Mouse (Mus musculus): ENCODE measurements around the gene Rnf123. TPM values are rescaled to one million over a fixed set of nuclear protein-coding genes. Genes with fewer than 3 reads are reported as not detected.

Gene Rnf123
- polyA plus RNA-seq, 1 experiment from 2014 or later = 25.5 TPM

DNA sequence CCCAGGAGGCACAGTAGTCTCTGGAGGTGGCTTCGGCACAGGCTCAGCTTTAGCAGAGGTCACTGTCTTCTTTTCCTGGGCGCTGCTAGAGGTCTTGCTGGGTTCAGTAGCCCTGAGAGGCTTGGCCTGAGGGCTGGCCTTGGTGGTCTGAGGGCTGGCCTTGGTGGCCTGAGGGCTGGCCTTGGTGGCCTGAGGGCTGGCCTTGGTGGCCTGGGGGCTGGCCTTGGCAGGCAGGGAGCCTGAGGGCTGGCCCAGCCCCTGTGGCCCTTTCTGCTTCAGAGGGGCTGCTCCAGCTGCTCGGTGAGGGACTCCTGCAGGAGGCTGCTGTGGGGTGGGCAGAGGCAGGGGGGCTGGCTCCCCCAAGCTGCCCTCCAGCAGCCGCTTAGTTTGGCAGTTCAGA lies 34.0 kb upstream of the Rnf123 start:
- peaks cover 17% of the 10 kb centered on the region for H3K4me1 ChIP-seq
- no peak; the same call in 1 of the 2 replicates for ATAC-seq (ENCODE audit: insufficient number of reproducible peaks, low FRiP score, low TSS enrichment, low read depth)
- no peaks in the 10 kb centered on the region for H3K9me3 ChIP-seq
- no peak overlapping the region for H3K4me2 ChIP-seq
- WGBS = 59% methylated on average over 4 of the region's 4 CpGs
- H3K27me3 ChIP-seq = peaks cover 19% of the 10 kb centered on the region
- no peak overlapping the region for H3K9ac ChIP-seq
- H3K4me3 ChIP-seq = no peak overlapping the region
- H3K27ac ChIP-seq = peak overlapping the region; percentile 65; the same call in 1 of the 2 replicates
- H3K36me3 ChIP-seq = no peaks in the 10 kb centered on the region

DNA sequence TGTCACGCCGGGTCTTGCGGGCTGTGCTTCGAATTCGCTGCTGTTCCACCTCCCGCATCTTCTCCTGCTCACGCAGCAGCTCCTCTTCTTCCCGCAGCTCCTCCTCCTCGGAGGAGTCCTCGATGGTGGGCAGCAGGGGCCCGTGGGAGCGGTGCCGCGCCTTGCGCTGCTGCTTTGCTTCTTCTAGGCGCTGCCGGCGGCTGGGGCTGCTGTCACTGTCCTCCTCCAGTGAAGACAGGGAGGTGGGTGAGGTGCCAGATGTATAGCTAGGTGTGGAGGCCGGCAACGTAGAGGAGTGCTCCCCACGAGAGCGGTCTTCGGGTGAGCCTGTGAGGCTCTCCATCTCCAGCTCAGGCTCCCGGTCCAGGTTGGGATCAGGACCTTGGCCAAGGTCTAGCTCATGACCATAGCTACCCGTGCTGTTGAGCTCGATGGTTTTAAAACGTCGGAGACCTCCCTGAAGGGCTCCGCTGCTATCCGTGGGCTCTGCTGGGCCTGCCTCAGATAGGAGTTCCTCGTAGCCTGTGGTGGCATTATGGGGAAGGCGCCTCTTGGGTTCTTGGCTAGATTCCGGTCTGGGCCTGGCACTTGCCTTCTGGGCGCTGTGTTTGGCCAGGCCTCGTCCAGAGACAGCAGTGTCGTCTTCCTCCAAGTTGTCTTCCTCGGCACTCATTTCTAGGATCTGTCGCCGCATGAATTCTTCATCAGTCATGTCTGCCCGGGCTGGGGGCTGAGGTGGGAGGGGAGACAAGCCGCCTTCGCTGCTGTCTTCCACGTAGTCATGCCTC lies 32.3 kb upstream of the Rnf123 start:
- Histone ChIP-seq H3K27ac (no peak overlapping the region), H3K4me1 (peaks cover 28% of the 10 kb centered on the region), H3K4me2 (no peak overlapping the region), H3K9me3 (no peaks in the 10 kb centered on the region), H3K36me3 (no peaks in the 10 kb centered on the region), H3K27me3 (peaks cover 19% of the 10 kb centered on the region), H3K9ac (no peak overlapping the region), H3K4me3 (no peak overlapping the region)
- no peak for ATAC-seq (ENCODE audit: insufficient number of reproducible peaks, low FRiP score, low TSS enrichment, low read depth)
- 68% methylated on average over 43 of the region's 43 CpGs for WGBS

DNA sequence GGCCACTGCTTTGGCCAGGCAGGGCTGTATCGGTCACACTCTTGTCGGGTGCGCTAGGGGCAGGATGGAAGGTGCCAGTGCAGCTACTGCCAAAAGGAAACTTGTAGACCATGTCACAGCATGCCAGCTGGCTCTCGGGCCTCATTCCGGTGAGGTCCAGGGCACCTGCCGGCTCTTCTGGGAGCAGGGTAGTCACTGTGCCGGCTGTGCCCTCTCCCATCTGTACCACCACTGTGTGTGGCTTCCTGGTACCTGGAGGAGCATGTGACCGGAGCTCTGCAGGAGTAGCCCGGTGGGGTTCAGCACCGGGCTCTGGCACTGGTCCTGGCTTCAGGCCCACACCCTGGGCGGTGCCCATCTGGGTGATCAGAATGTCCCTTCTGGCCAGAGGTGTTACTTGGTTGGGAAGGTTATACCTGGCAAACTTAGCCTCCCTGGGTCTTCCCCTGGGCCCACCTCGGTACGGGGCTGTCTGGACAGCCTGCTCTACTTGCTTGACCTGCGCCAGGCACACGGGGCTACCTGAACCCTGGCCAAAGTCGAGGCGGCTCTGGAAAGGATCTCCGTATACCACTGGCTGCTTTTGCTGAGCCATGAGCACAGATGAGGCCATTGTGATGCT lies 29.7 kb upstream of the Rnf123 start:
- Histone ChIP-seq H3K4me1 (peaks cover 20% of the 10 kb centered on the region), H3K9me3 (no peaks in the 10 kb centered on the region), H3K4me2 (no peak overlapping the region), H3K36me3 (no peaks in the 10 kb centered on the region), H3K27ac (no peak overlapping the region), H3K4me3 (no peak overlapping the region), H3K9ac (no peak overlapping the region), H3K27me3 (peaks cover 19% of the 10 kb centered on the region)
- no peak for ATAC-seq (ENCODE audit: insufficient number of reproducible peaks, low FRiP score, low TSS enrichment, low read depth)
- 92% methylated on average over 18 of the region's 18 CpGs for WGBS

DNA sequence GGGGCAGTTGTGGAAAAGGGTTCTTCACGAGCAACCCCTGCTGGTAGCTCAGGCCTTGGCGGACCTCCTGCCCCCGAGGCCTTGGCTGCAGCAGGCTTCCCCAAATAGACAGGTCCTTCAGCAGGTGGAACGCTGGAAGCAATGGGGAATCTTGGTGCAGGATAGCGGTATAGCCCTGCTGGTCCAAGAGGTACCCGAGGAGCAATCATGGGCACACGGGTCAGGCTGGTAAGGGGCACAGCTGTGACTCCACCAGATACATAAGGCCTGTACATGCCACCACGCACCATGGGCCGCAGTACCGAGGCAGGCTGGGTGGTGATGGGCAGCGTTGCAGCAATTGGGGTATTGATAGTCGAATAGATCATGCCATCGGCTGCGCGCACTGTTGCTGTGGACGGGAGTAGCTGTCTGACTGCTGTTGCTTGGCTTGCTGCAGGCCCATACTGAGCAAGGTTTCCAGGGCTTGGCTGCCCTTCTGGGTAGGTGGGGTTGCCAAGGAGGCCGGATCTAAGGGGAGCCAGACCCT lies 28.5 kb upstream of the Rnf123 start:
- peaks cover 22% of the 10 kb centered on the region for H3K4me1 ChIP-seq
- no peaks in the 10 kb centered on the region for H3K9me3 ChIP-seq
- no peak for ATAC-seq (ENCODE audit: insufficient number of reproducible peaks, low FRiP score, low TSS enrichment, low read depth)
- H3K36me3 ChIP-seq = no peaks in the 10 kb centered on the region
- peak overlapping the region; percentile 30 for H3K4me3 ChIP-seq
- 0 out of 2 replicates have a peak overlapping the region, but pooled peaks have one; percentile 8 for H3K27ac ChIP-seq
- peak overlapping the region; percentile 60 for H3K4me2 ChIP-seq
- peak overlapping the region; percentile 23; the same call in 1 of the 2 replicates for H3K9ac ChIP-seq
- 72% methylated on average over 17 of the region's 17 CpGs for WGBS
- peaks cover 19% of the 10 kb centered on the region for H3K27me3 ChIP-seq

DNA sequence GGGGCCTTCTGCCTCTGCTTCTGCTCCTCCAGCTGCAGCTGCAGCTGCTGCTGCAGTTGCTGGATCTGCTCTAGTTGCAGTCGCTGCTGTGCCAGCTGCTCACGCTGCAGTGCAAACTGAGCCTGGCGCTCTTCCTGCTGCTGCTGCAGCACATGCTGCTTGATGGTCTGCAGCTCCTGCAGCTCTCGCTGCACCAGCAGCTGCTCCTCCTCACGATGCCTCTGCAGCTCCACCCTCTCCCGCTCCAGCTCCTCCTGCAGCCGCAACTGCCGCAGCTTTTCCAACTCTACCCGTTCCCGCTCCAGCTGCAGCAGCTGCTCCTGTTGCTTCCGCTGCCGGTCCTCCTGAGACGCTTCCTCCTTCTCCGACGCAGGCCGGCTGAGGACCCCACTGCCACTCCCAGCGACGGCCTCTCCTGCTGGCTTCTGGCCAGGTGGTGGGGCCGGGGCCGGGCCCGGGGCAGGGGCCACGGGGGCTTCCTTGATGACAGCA lies 28.0 kb upstream of the Rnf123 start:
- no peak for ATAC-seq (ENCODE audit: insufficient number of reproducible peaks, low FRiP score, low TSS enrichment, low read depth)
- peaks cover 22% of the 10 kb centered on the region for H3K4me1 ChIP-seq
- peak overlapping the region; percentile 30 for H3K4me3 ChIP-seq
- H3K27me3 ChIP-seq = peaks cover 19% of the 10 kb centered on the region
- 10% methylated on average over 22 of the region's 22 CpGs for WGBS
- H3K9ac ChIP-seq = peak overlapping the region; percentile 23
- H3K9me3 ChIP-seq = no peaks in the 10 kb centered on the region
- 0 out of 2 replicates have a peak overlapping the region, but pooled peaks have one; percentile 8 for H3K27ac ChIP-seq
- no peaks in the 10 kb centered on the region for H3K36me3 ChIP-seq
- peak overlapping the region; percentile 60 for H3K4me2 ChIP-seq

DNA sequence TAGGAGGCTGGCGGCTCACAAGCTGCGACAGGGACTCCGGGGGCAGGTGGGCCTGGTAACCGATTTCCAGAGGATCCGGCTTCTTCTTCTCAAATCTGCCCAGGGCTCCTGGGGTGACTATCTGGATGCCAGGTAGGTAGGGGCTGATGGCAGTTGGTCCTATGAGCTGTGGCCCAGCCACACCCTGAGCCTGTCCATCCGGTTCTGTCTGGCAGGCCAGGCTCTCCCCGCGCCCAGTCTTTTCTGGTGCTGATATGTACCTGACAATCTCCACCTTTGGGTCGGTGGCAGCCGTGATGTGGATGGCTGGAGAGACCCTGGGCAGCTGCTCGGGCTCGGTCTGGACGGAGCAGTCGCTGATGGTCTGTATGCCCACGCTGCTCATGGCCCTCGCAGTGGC lies 27.0 kb upstream of the Rnf123 start:
- ATAC-seq (ENCODE audit: insufficient number of reproducible peaks, low FRiP score, low TSS enrichment, low read depth) = no peak
- peaks cover 31% of the 10 kb centered on the region for H3K4me1 ChIP-seq
- H3K36me3 ChIP-seq = no peaks in the 10 kb centered on the region
- H3K4me3 ChIP-seq = no peak overlapping the region
- H3K27me3 ChIP-seq = peaks cover 12% of the 10 kb centered on the region
- 0 out of 2 replicates have a peak overlapping the region, but pooled peaks have one; percentile 60 for H3K4me2 ChIP-seq
- no peaks in the 10 kb centered on the region for H3K9me3 ChIP-seq
- WGBS = 81% methylated on average over 16 of the region's 16 CpGs
- no peak overlapping the region for H3K27ac ChIP-seq
- no peak overlapping the region for H3K9ac ChIP-seq

DNA sequence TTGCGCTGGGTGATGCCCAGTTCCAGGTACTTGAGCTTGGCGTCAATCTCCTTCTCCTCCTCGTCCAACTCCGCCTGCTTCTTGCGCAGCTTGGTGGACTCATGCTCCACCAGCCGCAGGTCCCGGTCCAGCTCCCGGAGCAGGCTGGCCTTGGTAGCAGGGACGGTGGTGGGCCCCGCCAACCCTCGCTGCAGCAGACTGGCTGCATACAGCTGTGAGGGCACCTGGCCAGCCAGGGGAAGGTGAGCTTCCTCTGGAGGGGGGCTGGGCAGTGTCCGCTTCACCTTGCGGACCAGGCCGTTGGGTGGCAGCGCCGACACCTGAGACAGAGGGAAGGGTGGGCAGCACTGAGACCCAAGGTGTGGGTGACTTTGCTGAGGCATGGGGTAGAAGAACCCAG lies 24.7 kb upstream of the Rnf123 start:
- Histone ChIP-seq H3K27me3 (no peaks in the 10 kb centered on the region), H3K9me3 (no peaks in the 10 kb centered on the region), H3K36me3 (no peaks in the 10 kb centered on the region), H3K9ac (no peak overlapping the region), H3K27ac (no peak overlapping the region), H3K4me2 (no peak overlapping the region), H3K4me1 (peaks cover 36% of the 10 kb centered on the region), H3K4me3 (no peak overlapping the region)
- no peak for ATAC-seq (ENCODE audit: insufficient number of reproducible peaks, low FRiP score, low TSS enrichment, low read depth)
- WGBS = 93% methylated on average over 16 of the region's 16 CpGs

DNA sequence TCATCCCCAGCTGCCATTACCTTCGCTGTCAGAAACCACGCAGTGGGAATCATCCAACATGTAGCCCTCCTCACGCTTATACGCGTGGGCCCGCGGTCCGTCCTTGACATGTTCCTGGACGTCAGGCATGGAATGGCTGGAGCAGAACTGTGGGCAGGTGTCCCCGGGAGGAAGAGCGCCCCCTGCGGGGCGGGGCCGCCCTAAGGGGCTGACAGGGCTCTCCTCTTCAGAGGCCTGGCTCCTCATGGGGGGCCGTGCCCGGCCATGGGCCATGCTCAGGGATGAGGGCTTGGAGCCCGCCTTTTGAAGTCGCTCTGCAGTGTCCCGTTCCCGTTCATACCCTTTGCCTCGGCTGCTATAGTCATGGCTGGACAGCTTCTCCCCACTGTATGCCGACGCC lies 22.9 kb upstream of the Rnf123 start:
- no peak overlapping the region for H3K4me2 ChIP-seq
- peaks cover 30% of the 10 kb centered on the region for H3K4me1 ChIP-seq
- no peak overlapping the region for H3K27ac ChIP-seq
- no peak overlapping the region for H3K9ac ChIP-seq
- ATAC-seq (ENCODE audit: insufficient number of reproducible peaks, low FRiP score, low TSS enrichment, low read depth) = no peak
- WGBS = 90% methylated on average over 23 of the region's 23 CpGs
- no peaks in the 10 kb centered on the region for H3K36me3 ChIP-seq
- H3K27me3 ChIP-seq = no peaks in the 10 kb centered on the region
- H3K9me3 ChIP-seq = no peaks in the 10 kb centered on the region
- no peak overlapping the region for H3K4me3 ChIP-seq

DNA sequence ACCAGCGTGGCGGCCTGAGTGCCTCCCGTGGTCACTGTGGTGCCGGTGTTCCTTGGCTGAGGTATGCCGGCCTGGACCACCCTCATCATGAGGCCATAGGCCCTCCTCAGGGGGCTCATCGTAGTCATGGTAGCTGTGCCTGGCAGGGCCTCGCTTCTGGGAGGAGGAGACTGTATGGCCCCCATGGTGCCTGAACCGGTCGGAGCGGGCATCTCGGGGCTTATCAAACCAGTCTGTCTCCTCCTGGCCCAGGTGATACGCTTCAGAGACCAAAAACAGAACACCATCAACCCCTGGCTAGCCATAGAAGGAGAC lies 22.4 kb upstream of the Rnf123 start:
- no peak overlapping the region for H3K4me3 ChIP-seq
- H3K9ac ChIP-seq = 0 out of 2 replicates have a peak overlapping the region, but pooled peaks have one; percentile 15
- no peaks in the 10 kb centered on the region for H3K9me3 ChIP-seq
- no peaks in the 10 kb centered on the region for H3K27me3 ChIP-seq
- peak overlapping the region; percentile 30; the same call in 1 of the 2 replicates for H3K4me2 ChIP-seq
- peaks cover 25% of the 10 kb centered on the region for H3K4me1 ChIP-seq
- WGBS = 71% methylated on average over 12 of the region's 12 CpGs
- H3K27ac ChIP-seq = peak overlapping the region; percentile 70
- H3K36me3 ChIP-seq = no peaks in the 10 kb centered on the region
- no peak for ATAC-seq (ENCODE audit: insufficient number of reproducible peaks, low FRiP score, low TSS enrichment, low read depth)

DNA sequence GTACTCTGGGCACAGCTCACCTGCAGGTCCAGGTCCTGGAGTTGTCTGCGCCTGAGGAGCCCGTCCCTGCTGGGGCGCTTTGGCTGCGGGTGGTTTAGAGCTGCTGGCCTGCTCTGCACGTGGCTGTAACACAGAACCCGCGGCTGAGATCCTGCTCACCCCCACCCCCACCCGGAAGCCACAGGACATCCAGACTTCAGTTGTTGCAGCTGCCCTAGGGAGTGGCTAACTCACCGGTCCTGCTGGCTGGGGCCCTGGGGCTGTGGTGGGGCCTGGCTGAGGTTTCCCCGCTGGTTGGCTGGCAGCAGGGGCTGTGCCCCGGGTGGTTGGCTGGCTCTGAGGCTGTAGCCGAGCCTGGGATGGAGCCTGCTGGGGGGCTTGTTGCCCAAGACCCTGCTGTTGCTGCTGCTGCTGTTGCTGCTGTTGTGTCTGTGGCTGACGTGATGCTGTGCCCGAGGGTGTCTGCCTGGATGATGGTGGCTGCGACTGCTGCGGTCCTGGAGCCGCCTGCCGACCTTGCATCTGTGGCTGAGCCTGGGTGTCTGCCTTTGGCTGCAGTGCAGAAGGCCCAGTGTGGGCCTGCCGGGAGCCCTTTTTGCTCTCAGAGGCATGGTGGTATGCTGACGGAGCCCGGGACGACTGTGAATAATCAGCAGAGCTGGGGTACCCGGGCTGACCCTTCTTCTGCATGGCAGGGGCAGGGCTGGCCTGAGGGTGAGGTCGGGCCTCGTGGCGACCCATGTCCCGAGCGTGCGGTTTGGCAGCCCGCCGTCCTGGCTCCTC lies 21.8 kb upstream of the Rnf123 start:
- Histone ChIP-seq H3K27me3 (no peaks in the 10 kb centered on the region), H3K9ac (peak overlapping the region; percentile 15; the same call in 1 of the 2 replicates), H3K4me2 (peak overlapping the region; percentile 30), H3K9me3 (no peaks in the 10 kb centered on the region), H3K36me3 (no peaks in the 10 kb centered on the region), H3K4me3 (peak overlapping the region; percentile 8), H3K27ac (peak overlapping the region; percentile 70), H3K4me1 (peaks cover 23% of the 10 kb centered on the region)
- 29% methylated on average over 31 of the region's 31 CpGs for WGBS
- peak; percentile 16; the same call in 1 of the 2 replicates for ATAC-seq (ENCODE audit: insufficient number of reproducible peaks, low FRiP score, low TSS enrichment, low read depth)

DNA sequence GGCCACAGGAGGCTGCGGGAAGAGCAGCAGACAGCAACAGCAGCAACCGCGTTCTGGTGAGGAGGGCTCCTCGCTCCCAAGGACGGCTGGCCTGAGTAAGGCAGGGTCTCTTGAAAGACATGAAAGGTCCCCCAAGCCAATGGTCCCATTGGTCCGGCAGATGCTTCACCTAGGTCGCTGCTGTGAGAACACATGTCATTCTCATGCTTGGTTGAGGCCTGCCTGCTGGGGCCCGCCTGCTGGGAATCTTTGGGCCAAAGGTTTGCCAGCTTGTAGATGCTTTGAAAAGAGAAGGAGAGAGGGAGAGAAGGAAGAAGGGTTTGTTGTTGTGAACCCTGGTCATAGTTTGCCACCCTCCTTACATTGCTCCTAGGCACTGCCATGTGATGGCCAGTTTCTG lies 16.5 kb upstream of the Rnf123 start:
- H3K4me2 ChIP-seq = no peak overlapping the region
- no peak overlapping the region for H3K27ac ChIP-seq
- WGBS = 82% methylated on average over 8 of the region's 8 CpGs
- H3K9me3 ChIP-seq = no peaks in the 10 kb centered on the region
- no peaks in the 10 kb centered on the region for H3K27me3 ChIP-seq
- peaks cover 20% of the 10 kb centered on the region for H3K4me1 ChIP-seq
- H3K36me3 ChIP-seq = no peaks in the 10 kb centered on the region
- ATAC-seq (ENCODE audit: insufficient number of reproducible peaks, low FRiP score, low TSS enrichment, low read depth) = no peak
- H3K9ac ChIP-seq = no peak overlapping the region
- no peak overlapping the region for H3K4me3 ChIP-seq
